Mouse (Mus musculus): Measurements from ENCODE around the gene Gm11007. TPM values are rescaled to one million over a fixed set of nuclear protein-coding genes. Genes with fewer than 3 reads are reported as not detected.

Gm11007 gene
- not detected for polyA plus RNA-seq (2017; shearing (Covaris generic))

DNA sequence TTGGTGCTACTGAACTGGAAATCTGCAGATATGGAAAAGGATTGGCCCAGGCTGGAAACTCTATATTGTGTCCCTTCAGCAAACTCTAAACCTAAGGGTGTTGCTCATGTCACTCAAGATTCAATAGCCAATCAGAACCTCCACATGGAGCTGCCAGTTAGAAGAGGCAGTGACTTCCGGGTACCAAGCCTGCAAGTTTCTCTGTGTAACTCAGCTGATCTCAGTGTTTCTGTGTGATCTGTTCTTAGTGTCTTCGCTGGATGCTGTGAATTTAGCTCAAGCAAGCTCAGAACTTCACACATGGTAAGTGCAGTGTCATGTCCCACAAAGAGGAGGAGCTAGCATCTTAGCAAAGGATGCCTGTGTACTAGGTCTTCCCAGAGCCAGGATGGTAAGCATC is at the start of gene Gm11007:
Gm11007 (plus strand) TSS at position 301 of the 400 bp plus-strand sequence.

Other genes starting within 250 kb of the Gm11007 start
- gene Gm4724, start 208.2 kb upstream of the Gm11007 start, polyA plus RNA-seq (2017; shearing (Covaris generic)), result 7.4 TPM
- gene Zfp965, start 174.0 kb upstream of the Gm11007 start, polyA plus RNA-seq (2017; shearing (Covaris generic)), result 6.5 TPM
- not detected for gene Zfp969, start 59.7 kb downstream of the Gm11007 start, polyA plus RNA-seq (2017; shearing (Covaris generic))
- not detected for gene Gm2007, start 97.6 kb downstream of the Gm11007 start, polyA plus RNA-seq (2017; shearing (Covaris generic))
- not detected for gene Gm14288, start 157.1 kb downstream of the Gm11007 start, polyA plus RNA-seq (2017; shearing (Covaris generic))
- 7.9 TPM for gene Gm6710, start 225.2 kb downstream of the Gm11007 start, polyA plus RNA-seq (2017; shearing (Covaris generic))